Mouse (Mus musculus): ENCODE measurements around the gene Rbfox2.

GRCm38 (mm10) chr15:77037278-77038161 lies 269.3 kb downstream of the Rbfox2 start:
- no peak for TF ChIP-seq CTCF (IDR thresholded peaks at IDR 0.05; ENCODE audit: extremely low read depth, insufficient read depth, insufficient read length, insufficient replicate concordance)
- TF ChIP-seq POLR2A (IDR thresholded peaks at IDR 0.05; ENCODE audit: low read depth, low read length): no peak
